Mouse (Mus musculus) brown adipose tissue, adult 24 weeks (tissue): ENCODE measurements around the gene Eif2ak3. TPM values are rescaled to one million over a fixed set of nuclear protein-coding genes. Genes with fewer than 3 reads are reported as not detected.

Experiments
- H3K27ac ChIP-seq: fragments of 200-500 bp; replicated peaks from 2 replicates; pipeline ENCODE4 v1.5.1; 2012; ENCODE audit warnings: low read depth, mild to moderate bottlenecking, low read length
- H3K4me1 ChIP-seq: fragments of 200-500 bp; 2 replicates; pipeline ENCODE4 v1.6.1; 2012; ENCODE audit warnings: low read length, mixed read lengths; ENCODE audit not compliant: control insufficient read depth, insufficient read depth, insufficient read length
- H3K4me3 ChIP-seq: fragments of 200-500 bp; 2 replicates; pipeline ENCODE4 v1.5.1; 2012; ENCODE audit warnings: low read depth, mild to moderate bottlenecking, low read length, moderate library complexity; ENCODE audit not compliant: insufficient read depth
- polyA plus RNA-seq: library from polyadenylated mRNA; stranded (reverse); fragments of >200 nt; gene quantifications from 2 replicates; pipeline ENCODE4 v1.2.4, GENCODE M21; 2012; ENCODE audit not compliant: missing spikeins, insufficient read depth, insufficient read length

Gene Eif2ak3
- polyA plus RNA-seq = 6.5 and 6.6 TPM in 2 replicates

- H3K27ac ChIP-seq = peak within 1 kb of the TSS; percentile 86
- peaks cover 5% of the 10 kb centered on the region; the same call in 1 of the 2 replicates for H3K4me1 ChIP-seq
Observed at GRCm38 (mm10) chr6:70844002-70844804, at the start of gene Eif2ak3. Eif2ak3 (plus strand) TSS chr6:70844515.

GRCm38 (mm10) chr6:70796940-70797339 lies 47.4 kb upstream of the Eif2ak3 start:
- Histone ChIP-seq H3K4me3 (no peak overlapping the region), H3K27ac (0 out of 2 replicates have a peak overlapping the region, but pooled peaks have one; percentile 10), H3K4me1 (peaks cover 3% of the 10 kb centered on the region; the same call in 1 of the 2 replicates)

More at GRCm38 (mm10) chr6:70844002-70844804, at the start of gene Eif2ak3:
- H3K4me3 ChIP-seq = peak within 1 kb of the TSS; percentile 79

- no peak overlapping the region for H3K27ac ChIP-seq
- no peak overlapping the region for H3K4me3 ChIP-seq
- H3K4me1 ChIP-seq = peaks cover 3% of the 10 kb centered on the region; the same call in 1 of the 2 replicates
Observed at GRCm38 (mm10) chr6:70797581-70798251, 46.6 kb upstream of the Eif2ak3 start.

- no peak overlapping the region for H3K27ac ChIP-seq
- no peaks in the 10 kb centered on the region for H3K4me1 ChIP-seq
- no peak overlapping the region for H3K4me3 ChIP-seq
Observed at GRCm38 (mm10) chr6:70804632-70805031, 39.7 kb upstream of the Eif2ak3 start.

- peak overlapping the region; percentile 46 for H3K4me3 ChIP-seq
- H3K27ac ChIP-seq = no peak overlapping the region
- no peaks in the 10 kb centered on the region for H3K4me1 ChIP-seq
Observed at GRCm38 (mm10) chr6:70805267-70805666, 39.0 kb upstream of the Eif2ak3 start.

GRCm38 (mm10) chr6:70805820-70806513 lies 38.3 kb upstream of the Eif2ak3 start:
- Histone ChIP-seq H3K4me3 (peak overlapping the region; percentile 45), H3K4me1 (no peaks in the 10 kb centered on the region), H3K27ac (no peak overlapping the region)

GRCm38 (mm10) chr6:70806514-70806912 lies 37.8 kb upstream of the Eif2ak3 start:
- no peak overlapping the region for H3K27ac ChIP-seq
- no peaks in the 10 kb centered on the region for H3K4me1 ChIP-seq

GRCm38 (mm10) chr6:70810524-70810923 lies 33.8 kb upstream of the Eif2ak3 start:
- Histone ChIP-seq H3K4me1 (no peaks in the 10 kb centered on the region), H3K27ac (no peak overlapping the region), H3K4me3 (no peak overlapping the region)

More at GRCm38 (mm10) chr6:70806514-70806912, 37.8 kb upstream of the Eif2ak3 start:
- no peak overlapping the region for H3K4me3 ChIP-seq

- no peak overlapping the region for H3K4me3 ChIP-seq
- H3K4me1 ChIP-seq = no peaks in the 10 kb centered on the region
- no peak overlapping the region for H3K27ac ChIP-seq
Observed at GRCm38 (mm10) chr6:70811557-70812525, 32.5 kb upstream of the Eif2ak3 start.

- Histone ChIP-seq H3K4me3 (no peak overlapping the region), H3K4me1 (no peaks in the 10 kb centered on the region), H3K27ac (no peak overlapping the region)
Observed at GRCm38 (mm10) chr6:70812526-70812895, 31.8 kb upstream of the Eif2ak3 start.

GRCm38 (mm10) chr6:70813921-70814628 lies 30.2 kb upstream of the Eif2ak3 start:
- Histone ChIP-seq H3K4me3 (no peak overlapping the region), H3K27ac (no peak overlapping the region), H3K4me1 (no peaks in the 10 kb centered on the region)

- Histone ChIP-seq H3K27ac (no peak overlapping the region), H3K4me3 (no peak overlapping the region), H3K4me1 (no peaks in the 10 kb centered on the region)
Observed at GRCm38 (mm10) chr6:70814629-70814950, 29.7 kb upstream of the Eif2ak3 start.

GRCm38 (mm10) chr6:70815471-70815870 lies 28.8 kb upstream of the Eif2ak3 start:
- H3K4me1 ChIP-seq = no peaks in the 10 kb centered on the region
- H3K4me3 ChIP-seq = no peak overlapping the region
- H3K27ac ChIP-seq = no peak overlapping the region

- Histone ChIP-seq H3K4me1 (no peaks in the 10 kb centered on the region), H3K27ac (no peak overlapping the region), H3K4me3 (no peak overlapping the region)
Observed at GRCm38 (mm10) chr6:70821566-70821965, 22.7 kb upstream of the Eif2ak3 start.
